Mouse (Mus musculus) kidney, postnatal 14 days (tissue): ENCODE data around the gene Sec14l4.

Source experiments
- DNase-seq: peaks from one replicate; pipeline ENCODE4 v3.0.0; 2022; ENCODE audit warnings: mixed read lengths

The Sec14l4 gene

GRCm38 (mm10) chr11:4080219-4080618 is 49.0 kb downstream of the Sec14l4 start:
- peak; percentile 64 for DNase-seq

DNA sequence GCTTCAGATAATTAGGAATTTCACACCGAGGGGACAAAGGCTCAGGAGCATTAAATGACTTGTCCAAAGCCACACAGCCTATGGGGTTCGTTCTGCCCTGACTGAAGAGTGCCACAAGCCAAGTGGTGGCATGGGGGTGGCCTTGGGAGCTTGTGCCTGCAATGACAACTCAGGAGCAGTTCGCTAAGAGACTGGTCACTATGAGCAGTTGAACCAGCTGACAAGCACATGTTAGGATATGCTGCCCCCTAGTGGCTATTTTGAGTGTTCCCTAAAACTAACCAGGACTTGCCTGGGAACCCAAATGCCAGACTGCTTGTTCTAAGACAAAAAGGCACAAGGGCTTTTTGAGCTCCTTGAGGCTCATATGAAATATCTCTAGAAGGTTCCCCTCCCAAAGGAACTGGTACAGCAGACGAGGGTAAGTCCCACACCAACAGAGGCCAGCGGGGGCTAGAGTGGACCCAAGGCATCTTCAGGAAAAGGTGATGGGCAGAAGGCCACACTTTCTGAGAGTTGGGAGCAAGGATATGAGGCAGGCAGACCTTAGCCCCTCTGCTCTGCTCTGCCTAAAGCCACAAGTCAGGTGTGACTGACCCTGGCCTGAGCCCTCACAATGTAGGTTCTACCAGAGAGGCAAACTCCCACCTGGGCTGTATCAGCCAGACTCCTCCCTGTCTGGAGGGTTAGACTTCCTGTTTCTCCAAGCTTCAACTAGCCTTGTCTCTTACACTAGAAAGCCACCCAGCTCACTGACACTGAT is 52.2 kb downstream of the Sec14l4 start:
- peak; percentile 72 for DNase-seq

DNA sequence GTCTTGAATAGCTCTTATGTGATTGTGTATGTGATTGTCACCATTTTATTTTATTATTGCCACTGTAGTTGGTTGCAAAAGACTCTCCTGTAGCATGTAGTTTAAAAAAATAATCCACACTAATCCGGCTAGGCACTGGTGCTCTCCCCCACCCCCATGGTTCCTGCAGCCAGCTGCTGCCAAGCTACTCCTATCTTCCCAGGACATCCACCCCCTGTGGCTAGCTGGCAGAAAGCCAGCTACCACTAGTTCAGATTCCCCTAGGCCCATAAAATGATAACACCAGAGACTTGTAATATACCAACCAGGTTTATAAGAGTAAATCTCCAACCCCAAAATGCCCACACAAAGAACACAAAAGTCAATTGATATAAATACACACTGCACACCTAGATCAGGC is 55.0 kb downstream of the Sec14l4 start:
- no peak for DNase-seq

- DNase-seq, result no peak
Observed at GRCm38 (mm10) chr11:4087267-4087666, 56.0 kb downstream of the Sec14l4 start.

DNA sequence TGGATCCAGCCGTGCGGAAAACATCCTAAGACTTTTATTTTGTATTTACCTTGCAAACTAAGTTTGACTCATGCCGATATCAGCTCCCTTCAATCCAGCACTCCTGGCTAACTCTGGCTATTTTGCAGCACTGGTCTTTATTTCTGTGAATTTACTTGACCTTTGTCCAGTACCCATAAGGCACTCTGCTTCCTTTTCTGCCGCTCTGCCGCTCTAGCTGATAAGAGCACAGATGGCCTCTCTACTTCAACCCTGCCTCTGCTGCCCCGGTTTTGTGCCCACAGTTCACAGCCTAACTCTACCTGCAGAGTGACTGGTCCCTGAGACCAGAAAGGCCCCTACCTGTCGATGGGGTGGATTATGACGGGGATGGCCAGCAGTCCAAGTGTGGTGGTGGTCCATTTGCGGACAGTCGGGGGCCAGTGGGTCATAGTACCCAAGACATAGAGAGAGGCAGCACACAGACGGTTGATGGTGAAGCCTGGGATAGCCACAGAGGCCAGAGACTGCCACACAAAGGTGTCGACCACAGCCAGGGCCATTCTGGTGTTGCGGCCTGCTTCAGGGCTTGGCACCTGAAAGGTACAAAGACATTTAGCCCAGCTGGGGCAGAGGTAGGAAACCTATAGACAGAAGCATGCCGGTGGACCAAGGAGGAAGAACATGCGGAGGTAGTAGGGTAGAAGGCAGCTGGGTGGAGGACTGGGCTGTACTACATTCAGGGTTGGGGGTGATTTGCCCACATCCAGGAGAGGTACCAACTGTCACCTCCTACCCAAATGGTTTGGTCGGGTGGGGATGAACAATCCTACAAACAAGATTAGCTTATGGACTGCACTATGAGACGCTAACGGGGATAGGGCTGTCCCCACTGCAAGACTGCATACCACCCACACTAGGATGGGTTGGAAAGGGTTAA is 62.5 kb downstream of the Sec14l4 start:
- no peak for DNase-seq

DNA sequence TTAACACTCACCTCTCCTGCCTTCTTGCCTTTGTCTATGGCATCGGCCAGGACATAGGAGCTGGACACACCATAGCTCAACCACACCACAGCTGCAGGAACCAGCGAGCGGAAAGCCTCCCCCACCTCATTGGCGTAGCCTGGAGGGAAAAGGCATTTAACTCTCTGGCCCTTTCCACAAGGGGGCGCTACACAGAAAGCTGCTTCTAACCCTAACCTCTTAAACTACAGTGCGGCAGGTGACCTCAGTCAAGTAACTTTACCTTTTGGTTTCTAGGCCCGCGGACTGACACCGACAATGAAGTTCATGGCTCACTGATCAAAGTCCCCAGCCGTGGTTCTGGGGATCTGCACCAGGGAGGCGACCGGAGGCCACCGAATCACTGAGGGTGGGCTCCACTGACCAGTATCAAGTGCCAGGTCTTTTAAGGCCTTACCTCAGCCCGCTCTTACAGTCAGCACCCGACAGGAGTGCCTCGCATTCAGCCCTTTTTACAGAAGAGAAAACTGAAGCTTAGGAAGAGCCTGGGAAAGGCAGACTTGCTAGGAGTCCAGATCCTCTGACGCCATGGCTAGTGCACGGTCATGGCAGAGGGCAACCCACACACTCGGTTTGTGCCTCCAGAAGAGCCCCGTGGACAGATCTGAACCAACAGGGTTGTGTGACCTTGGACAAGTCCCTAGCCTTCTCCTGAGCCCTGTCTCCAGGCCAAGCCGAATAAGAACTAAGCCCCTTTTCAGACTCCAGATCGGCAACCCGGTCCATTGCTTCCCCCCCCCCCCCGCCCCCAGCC is 63.3 kb downstream of the Sec14l4 start:
- DNase-seq, result peak; percentile 72

DNA sequence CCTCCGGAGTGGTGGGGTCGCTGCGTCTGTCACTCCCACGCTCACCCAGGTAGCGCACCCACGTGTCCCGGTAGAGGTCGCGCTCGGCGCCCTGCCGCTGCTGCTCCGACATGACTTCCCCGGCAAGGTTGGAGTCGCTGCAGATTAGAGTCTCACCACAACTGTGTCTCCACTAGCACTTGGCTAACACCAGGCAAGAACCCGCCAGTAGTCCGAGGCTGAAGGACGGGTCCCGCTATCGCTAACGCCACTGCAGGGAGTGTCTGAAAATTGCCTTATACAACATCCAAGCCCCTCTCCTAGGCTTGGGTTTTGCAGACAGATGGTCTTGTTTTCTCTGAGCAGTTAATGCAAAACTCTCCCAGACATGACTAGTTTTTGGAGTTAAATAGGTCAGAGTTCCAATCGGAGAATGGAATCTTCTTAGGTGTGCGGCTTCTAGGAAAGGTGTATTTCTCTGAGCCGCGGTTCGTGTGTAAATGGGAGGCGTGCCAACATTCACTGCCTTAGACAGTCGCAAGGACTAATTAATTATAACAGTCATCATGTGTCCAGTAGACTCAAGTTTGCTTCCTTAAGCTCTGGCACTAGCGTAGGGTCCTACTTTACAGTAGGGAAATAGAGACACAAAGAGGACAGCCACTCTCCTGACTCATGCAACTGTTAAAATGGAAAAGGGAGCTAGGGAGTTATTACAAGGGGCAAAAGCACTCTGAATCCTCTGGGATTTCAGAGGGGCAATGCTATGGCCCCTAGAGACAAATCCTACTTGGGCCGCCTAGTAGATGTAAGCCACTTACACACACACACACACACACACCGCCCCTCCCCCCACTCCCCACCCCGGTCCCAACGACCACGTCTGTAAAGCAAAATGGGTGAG is 64.2 kb downstream of the Sec14l4 start, which contains the start of gene Mtfp1:
TSS of gene Mtfp1 (minus strand) at position 275 of the 883 bp plus-strand sequence.
- DNase-seq, result peak; percentile 70

DNA sequence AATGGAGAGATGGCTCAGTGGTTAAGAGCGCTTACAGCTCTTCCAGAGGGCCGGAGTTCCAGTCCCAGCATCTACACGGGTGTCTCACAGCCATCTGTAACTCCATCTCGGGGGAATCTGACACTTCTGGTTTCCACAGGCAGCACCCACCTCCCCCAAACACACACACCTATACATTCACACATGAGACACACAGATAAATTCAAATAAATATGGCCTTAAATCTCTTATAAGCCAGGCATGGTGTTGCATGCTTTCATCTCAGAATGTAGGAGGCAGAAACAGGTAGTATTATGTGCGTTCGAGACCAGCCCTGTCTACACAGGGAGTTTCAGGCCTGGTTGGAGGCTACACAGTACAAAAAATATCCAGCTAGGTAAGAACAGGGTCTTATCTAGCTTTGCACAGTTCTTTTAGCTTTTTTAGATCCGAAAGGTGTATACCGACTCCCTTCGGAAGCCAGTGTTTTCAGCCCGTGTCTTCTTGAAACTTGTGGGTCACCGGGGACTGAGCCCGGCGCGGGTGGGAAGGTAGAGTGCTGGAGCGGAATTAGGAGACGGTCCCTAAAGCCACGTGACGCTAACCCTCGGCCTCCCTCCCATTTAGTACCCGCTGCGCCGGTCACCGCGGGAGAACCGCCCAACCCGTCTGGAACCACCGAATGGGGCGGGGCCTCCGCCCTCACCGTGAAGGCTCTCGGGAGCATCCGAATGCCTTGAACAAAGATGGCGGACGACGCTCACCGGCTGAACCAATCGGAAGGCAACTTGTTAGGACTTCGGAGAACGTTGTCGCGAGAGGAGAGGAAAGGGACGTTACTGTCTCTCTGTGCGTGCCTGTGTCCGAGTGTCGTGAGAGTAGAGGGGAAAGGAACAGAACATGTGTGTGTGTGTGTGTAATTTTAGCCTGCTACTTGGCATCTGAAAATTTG is 65.1 kb downstream of the Sec14l4 start:
- DNase-seq, result peak; percentile 99

DNA sequence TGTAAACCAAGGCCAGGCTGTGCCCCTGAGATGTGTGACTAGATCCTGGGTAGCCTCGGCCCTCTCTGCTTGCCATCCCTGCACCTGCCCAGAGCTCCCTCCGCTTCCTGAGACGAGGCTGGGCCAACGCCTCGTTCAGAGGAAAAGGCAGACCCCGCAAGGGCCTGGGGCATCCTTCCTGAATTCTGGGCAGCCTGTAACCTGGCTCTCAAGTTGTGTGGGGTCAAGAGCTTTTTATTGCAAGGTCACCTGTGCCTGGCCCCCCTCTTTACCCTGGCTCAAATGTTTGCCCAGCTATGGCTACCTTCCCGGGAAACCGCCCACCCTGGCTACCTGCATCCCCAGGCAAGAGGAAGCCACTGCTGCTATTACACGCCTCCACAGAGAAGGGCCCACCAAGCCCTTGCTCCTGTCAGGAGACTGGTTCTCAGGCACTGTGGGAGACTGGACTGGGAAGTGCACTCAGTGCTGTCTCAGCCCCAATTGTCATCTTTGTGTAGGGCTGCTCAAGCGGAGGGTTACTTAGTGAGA is 65.9 kb downstream of the Sec14l4 start:
- DNase-seq, result no peak
